Comparison of ENCODE assay signal across 8 mouse cellular contexts in the genomic region with DNA sequence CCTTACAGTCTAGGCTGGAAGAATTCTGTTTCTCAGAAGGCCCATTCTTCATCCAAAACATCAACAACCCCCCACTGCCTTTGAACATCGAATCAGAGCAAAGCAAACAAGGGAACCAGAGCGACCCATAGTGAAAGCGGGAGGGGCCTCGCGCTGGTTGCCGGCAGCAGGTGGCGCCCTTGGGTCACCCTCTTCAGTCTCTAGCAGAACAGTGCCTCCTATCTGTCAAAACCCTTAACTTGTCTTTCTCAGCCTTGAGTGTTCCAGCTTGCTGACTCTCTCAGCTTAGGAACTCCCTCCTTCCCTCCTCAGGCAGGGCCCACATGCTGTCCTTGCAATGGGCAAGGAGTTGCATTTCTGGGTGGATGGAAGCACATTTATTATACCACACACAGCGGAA. TPM values are rescaled to one million over a fixed set of nuclear protein-coding genes. Genes with fewer than 3 reads are reported as not detected.
A peak's percentile ranks its signal among the peaks of the same experiment; 100 is the strongest.
DNase-seq lines count a peak whose midpoint lies in the region; ATAC-seq and TF ChIP-seq lines count a peak whose summit lies in the region.

No protein-coding gene starts in this region.

- no peak overlapping the region for H3K27ac ChIP-seq in bone marrow, adult 2 months (ENCODE audit: control insufficient read depth, insufficient read depth, low read depth, low read length, poor library complexity)
- no peak overlapping the region for H3K27ac ChIP-seq in embryonic facial prominence, embryonic 15.5 days (replicated peaks)
- 0 out of 2 replicates have a peak overlapping the region, but pooled peaks have one; percentile 34 for H3K27ac ChIP-seq in limb, embryonic 13.5 days

- H3K79me3 ChIP-seq in C2C12 (ENCODE audit: low read depth): no peaks in the 10 kb centered on the region

- no peak overlapping the region for H3K9ac ChIP-seq in embryonic facial prominence, embryonic 15.5 days
- H3K9ac ChIP-seq in limb, embryonic 13.5 days: no peak overlapping the region

- H3ac ChIP-seq in C2C12 (ENCODE audit: control insufficient read depth, insufficient read length, low read depth): no peak overlapping the region

- no peaks in the 10 kb centered on the region for H3K9me3 ChIP-seq in embryonic facial prominence, embryonic 15.5 days (replicated peaks)
- H3K9me3 ChIP-seq in limb, embryonic 13.5 days: no peaks in the 10 kb centered on the region

- 12% methylated on average over 8 of the region's 8 CpGs for WGBS in bone marrow, adult 2 months
- WGBS in embryonic facial prominence, embryonic 15.5 days: 11% methylated on average over 8 of the region's 8 CpGs
- WGBS in limb, embryonic 13.5 days: 12% methylated on average over 8 of the region's 8 CpGs

- no peak for TF ChIP-seq POLR2A in bone marrow, adult 2 months (IDR thresholded peaks at IDR 0.05; ENCODE audit: borderline replicate concordance, control insufficient read depth, low read depth, low read length)

- peak; percentile 99 for TF ChIP-seq CTCF in C2C12 (IDR thresholded peaks at IDR 0.05; ENCODE audit: control insufficient read depth, insufficient read depth, insufficient read length)
- peak; percentile 99 for TF ChIP-seq CTCF in bone marrow, adult 2 months (IDR thresholded peaks at IDR 0.05; ENCODE audit: control insufficient read depth, insufficient read depth, low read length)

- H3K36me3 ChIP-seq in C2C12 (ENCODE audit: control insufficient read depth, insufficient read depth): no peaks in the 10 kb centered on the region
- no peaks in the 10 kb centered on the region for H3K36me3 ChIP-seq in embryonic facial prominence, embryonic 15.5 days
- H3K36me3 ChIP-seq in limb, embryonic 13.5 days: no peaks in the 10 kb centered on the region
- H3K36me3 ChIP-seq in splenic B cell, adult 2 months (ENCODE audit: control insufficient read depth, insufficient read depth, low read length, poor library complexity, severe bottlenecking): no peaks in the 10 kb centered on the region

- H3K4me2 ChIP-seq in embryonic facial prominence, embryonic 15.5 days (replicated peaks): no peak overlapping the region
- peak overlapping the region; percentile 39 for H3K4me2 ChIP-seq in limb, embryonic 13.5 days (replicated peaks)

- no peaks in the 10 kb centered on the region for H3K79me2 ChIP-seq in C2C12 (ENCODE audit: control insufficient read depth, insufficient read depth)

- no peak overlapping the region for H3K4me3 ChIP-seq in C2C12 (ENCODE audit: insufficient read depth, poor library complexity, severe bottlenecking)
- H3K4me3 ChIP-seq in bone marrow, adult 2 months (replicated peaks; ENCODE audit: control insufficient read depth, low read depth, low read length): no peak overlapping the region
- H3K4me3 ChIP-seq in embryonic facial prominence, embryonic 15.5 days (replicated peaks): 0 out of 2 replicates have a peak overlapping the region, but pooled peaks have one; percentile 8
- H3K4me3 ChIP-seq in limb, embryonic 13.5 days: peak overlapping the region; percentile 13; the same call in 1 of the 2 replicates

- ATAC-seq in embryonic facial prominence, embryonic 15.5 days (ENCODE audit: insufficient number of reproducible peaks, low FRiP score, low TSS enrichment, low read depth): no peak
- ATAC-seq in limb, embryonic 13.5 days (ENCODE audit: low FRiP score, low read depth): peak; percentile 45; the same call in 1 of the 2 replicates

- no peaks in the 10 kb centered on the region for H3K4me1 ChIP-seq in bone marrow, adult 2 months (ENCODE audit: control insufficient read depth, insufficient read depth, low read length)
- H3K4me1 ChIP-seq in embryonic facial prominence, embryonic 15.5 days: 0 out of 2 replicates have a peak, but pooled peaks cover 8% of the 10 kb centered on the region
- 0 out of 2 replicates have a peak, but pooled peaks cover 10% of the 10 kb centered on the region for H3K4me1 ChIP-seq in limb, embryonic 13.5 days

- H3K27me3 ChIP-seq in C2C12 (ENCODE audit: control insufficient read depth, insufficient read depth, insufficient read length): no peaks in the 10 kb centered on the region
- H3K27me3 ChIP-seq in embryonic facial prominence, embryonic 15.5 days: no peaks in the 10 kb centered on the region
- H3K27me3 ChIP-seq in limb, embryonic 13.5 days: no peaks in the 10 kb centered on the region
- no peaks in the 10 kb centered on the region for H3K27me3 ChIP-seq in splenic B cell, adult 2 months (ENCODE audit: control insufficient read depth, insufficient read depth, low read length, poor library complexity, severe bottlenecking)

- DNase-seq in heart, adult 9 months (ENCODE audit: low spot score in 2 of 2): peak; percentile 65 to 80
- DNase-seq in kidney, adult 9 months: peak; percentile 89
- peak; percentile 84 for DNase-seq in naive thymus-derived CD4-positive, alpha-beta T cell, adult 2 months (ENCODE audit: low read depth)
- DNase-seq in splenic B cell, adult 2 months (ENCODE audit: low read depth, low spot score): peak; percentile 88

TF ChIP-seq in C2C12, 6 proteins besides CTCF, POLR2A, EP300 and RAD21:
- TF ChIP-seq MYOG (IDR thresholded peaks at IDR 0.05; ENCODE audit: control insufficient read depth, extremely low read depth, insufficient read length): no peak
- TF ChIP-seq MYOD1 (IDR thresholded peaks at IDR 0.05; ENCODE audit: control insufficient read depth, insufficient read length, low read depth): no peak

RNA-seq across cellular contexts. Expression of gene Fam180a, which starts 53.9 kb away (rescaled TPM):
- polyA plus RNA-seq in C2C12 (2012; fragmentation: generic; extraction: Trizol): 0.13 TPM
- 0.95 TPM in 1 of 2 replicates, not detected in the other for polyA plus RNA-seq in bone marrow, adult 2 months (2011; ENCODE audit: insufficient read depth, insufficient read length, low replicate concordance, missing spikeins)
- 1.6 and 2.9 TPM in 2 replicates for polyA plus RNA-seq in embryonic facial prominence, embryonic 15.5 days (2015; fragmentation: Nextera tagmentation; extraction: Ambion mirVana)
- 1.4 and 1.6 TPM in 2 replicates for polyA plus RNA-seq in limb, embryonic 13.5 days (2015; fragmentation: Nextera tagmentation; extraction: Ambion mirVana)

Comparison
In these comparisons a context has a peak if more than half of its experiments do, and no peak if none do; other contexts are left out.
1. H3K4me3 ChIP-seq: peak in embryonic facial prominence, embryonic 15.5 days (single experiment) and limb, embryonic 13.5 days (single experiment); none in C2C12 (single experiment) and bone marrow, adult 2 months (single experiment).
2. Peak in every context shown above with its lines, with median percentiles within 50 percentile points of each other: DNase-seq.